Mouse (Mus musculus) megakaryocyte-erythroid progenitor cell, adult 5-6 weeks (primary cell): Measurements from ENCODE around the gene Fastkd2. TPM values are rescaled to one million over a fixed set of nuclear protein-coding genes. Genes with fewer than 3 reads are reported as not detected.

Experiments
- ATAC-seq: replicated peaks from 2 replicates; pipeline ENCODE4 v1.8.0; 2016; ENCODE audit warnings: mild to moderate bottlenecking, inconsistent platforms; ENCODE audit not compliant: severe bottlenecking, poor library complexity, low FRiP score, low TSS enrichment
- total RNA-seq, 2 experiments: library from RNA; stranded (forward) in 1 of 2; stranded (reverse) in 1 of 2; fragments of 200-1000, 215-1000 nt in 1 of 2; fragments of >200 nt in 1 of 2; fragmentation: Nextera tagmentation in 1 of 2; gene quantifications; 2 replicates each; pipeline ENCODE4 v1.2.3; 2014 to 2017

Gene Fastkd2
- total RNA-seq (2014; fragmentation: Nextera tagmentation) = 70.4 and 83.7 TPM in 2 replicates
- 34.9 and 50.2 TPM in 2 replicates for total RNA-seq (2017)

- ATAC-seq = peak; percentile 95
These were observed at the start of gene Fastkd2, which contains the start of gene Mdh1b for GRCm38 (mm10) chr1:63730240-63730771. TSS of gene Fastkd2 (plus strand) at chr1:63730614. TSS of gene Mdh1b (minus strand) at chr1:63730318.

- ATAC-seq = no peak
These were observed 43.6 kb upstream of the Fastkd2 start, which contains the start of gene Dytn for GRCm38 (mm10) chr1:63686827-63687226. TSS of gene Dytn (minus strand) at chr1:63686927.

GRCm38 (mm10) chr1:63696861-63697260 is 33.6 kb upstream of the Fastkd2 start:
- no peak for ATAC-seq

- no peak for ATAC-seq
These were observed 24.7 kb upstream of the Fastkd2 start for GRCm38 (mm10) chr1:63705733-63706132.

- ATAC-seq = no peak
These were observed 21.5 kb upstream of the Fastkd2 start for GRCm38 (mm10) chr1:63708876-63709275.

- no peak for ATAC-seq
These were observed 10.3 kb upstream of the Fastkd2 start for GRCm38 (mm10) chr1:63720161-63720560.

- 0 out of 2 replicates have a peak, but pooled peaks have one; percentile 2 for ATAC-seq
These were observed 618 bp upstream of the Fastkd2 start for GRCm38 (mm10) chr1:63729796-63730195.

GRCm38 (mm10) chr1:63756005-63756404 is 25.6 kb downstream of the Fastkd2 start:
- no peak for ATAC-seq

GRCm38 (mm10) chr1:63763212-63763694 is 32.8 kb downstream of the Fastkd2 start:
- 0 out of 2 replicates have a peak, but pooled peaks have one; percentile 50 for ATAC-seq

- ATAC-seq = no peak
These were observed 33.5 kb downstream of the Fastkd2 start for GRCm38 (mm10) chr1:63763881-63764386.

GRCm38 (mm10) chr1:63764395-63764794 is 34.0 kb downstream of the Fastkd2 start:
- no peak for ATAC-seq

GRCm38 (mm10) chr1:63768112-63768511 is 37.7 kb downstream of the Fastkd2 start:
- no peak for ATAC-seq

- ATAC-seq = no peak
These were observed 38.8 kb downstream of the Fastkd2 start, which contains the start of gene 4933402D24Rik for GRCm38 (mm10) chr1:63769167-63769566. TSS of gene 4933402D24Rik (minus strand) at chr1:63769267.

- no peak for ATAC-seq
These were observed 39.9 kb downstream of the Fastkd2 start for GRCm38 (mm10) chr1:63770309-63770708.

- ATAC-seq = no peak
These were observed 46.0 kb downstream of the Fastkd2 start for GRCm38 (mm10) chr1:63776396-63776795.

- ATAC-seq = no peak
These were observed 46.7 kb downstream of the Fastkd2 start for GRCm38 (mm10) chr1:63776902-63777630.

GRCm38 (mm10) chr1:63794326-63794725 is 63.9 kb downstream of the Fastkd2 start:
- no peak for ATAC-seq
